Mouse (Mus musculus): ENCODE measurements around the gene Rps29. TPM values are rescaled to one million over a fixed set of nuclear protein-coding genes. Genes with fewer than 3 reads are reported as not detected.

Gene Rps29
- total and polyA plus RNA-seq, 2 experiments from 2014 or later, result 67.6 to 1,581 TPM

GRCm38 (mm10) chr12:69139201-69139600 is 19.8 kb downstream of the Rps29 start:
- no peak for DNase-seq (ENCODE audit: low spot score)
- Histone ChIP-seq H3K4me2 (ENCODE audit: low read depth, low read length) (no peak overlapping the region), H3K4me1 (ENCODE audit: control insufficient read depth, insufficient read depth) (no peaks in the 10 kb centered on the region), H3K9me3 (replicated peaks; ENCODE audit: control insufficient read depth, low read length) (no peaks in the 10 kb centered on the region), H3K36me3 (replicated peaks; ENCODE audit: control insufficient read depth, insufficient read depth, low read length) (no peaks in the 10 kb centered on the region), H3K9ac (replicated peaks; ENCODE audit: low read depth, low read length) (no peak overlapping the region), H3K27ac (ENCODE audit: low read depth) (no peak overlapping the region), H3K27me3 (ENCODE audit: control insufficient read depth, insufficient read depth, low read length) (no peaks in the 10 kb centered on the region), H3K4me3 (ENCODE audit: low read depth, low read length) (no peak overlapping the region)
- no peak for ATAC-seq (ENCODE audit: insufficient read depth, low read depth)
- TF ChIP-seq EP300 (IDR thresholded peaks at IDR 0.05; ENCODE audit: low read depth) (no peak), CTCF (IDR thresholded peaks at IDR 0.05; ENCODE audit: low read depth) (no peak)
- WGBS, result 76% methylated on average over 3 of the region's 3 CpGs

- WGBS, result 11% methylated on average over 10 of the region's 10 CpGs
- DNase-seq (ENCODE audit: low spot score) (peak; percentile 27), ATAC-seq (ENCODE audit: insufficient read depth, low read depth) (peak; percentile 49; the same call in 1 of the 2 replicates)
Measured at GRCm38 (mm10) chr12:69131981-69132380, 27.0 kb downstream of the Rps29 start.

GRCm38 (mm10) chr12:69131267-69131666 is 27.7 kb downstream of the Rps29 start:
- no peak overlapping the region for H3K4me3 ChIP-seq (ENCODE audit: low read depth, low read length)
- H3K36me3 ChIP-seq (replicated peaks; ENCODE audit: control insufficient read depth, insufficient read depth, low read length), result no peaks in the 10 kb centered on the region
- TF ChIP-seq CTCF (IDR thresholded peaks at IDR 0.05; ENCODE audit: low read depth), result no peak
- TF ChIP-seq EP300 (IDR thresholded peaks at IDR 0.05; ENCODE audit: low read depth), result no peak
- no peaks in the 10 kb centered on the region for H3K4me1 ChIP-seq (ENCODE audit: control insufficient read depth, insufficient read depth)
- H3K4me2 ChIP-seq (ENCODE audit: low read depth, low read length), result no peak overlapping the region
- no peak for DNase-seq (ENCODE audit: low spot score)
- H3K27ac ChIP-seq (ENCODE audit: low read depth), result no peak overlapping the region
- no peak for ATAC-seq (ENCODE audit: insufficient read depth, low read depth)
- no peak overlapping the region for H3K9ac ChIP-seq (replicated peaks; ENCODE audit: low read depth, low read length)
- H3K9me3 ChIP-seq (replicated peaks; ENCODE audit: control insufficient read depth, low read length), result no peaks in the 10 kb centered on the region
- H3K27me3 ChIP-seq (ENCODE audit: control insufficient read depth, insufficient read depth, low read length), result no peaks in the 10 kb centered on the region
- 67% methylated on average over 6 of the region's 6 CpGs for WGBS

More at GRCm38 (mm10) chr12:69131981-69132380, 27.0 kb downstream of the Rps29 start:
- Histone ChIP-seq H3K4me2 (ENCODE audit: low read depth, low read length) (no peak overlapping the region), H3K4me3 (ENCODE audit: low read depth, low read length) (no peak overlapping the region), H3K27me3 (ENCODE audit: control insufficient read depth, insufficient read depth, low read length) (no peaks in the 10 kb centered on the region), H3K27ac (ENCODE audit: low read depth) (no peak overlapping the region), H3K36me3 (replicated peaks; ENCODE audit: control insufficient read depth, insufficient read depth, low read length) (no peaks in the 10 kb centered on the region), H3K9me3 (replicated peaks; ENCODE audit: control insufficient read depth, low read length) (no peaks in the 10 kb centered on the region), H3K4me1 (ENCODE audit: control insufficient read depth, insufficient read depth) (no peaks in the 10 kb centered on the region), H3K9ac (replicated peaks; ENCODE audit: low read depth, low read length) (no peak overlapping the region)
- TF ChIP-seq CTCF (IDR thresholded peaks at IDR 0.05; ENCODE audit: low read depth) (peak; percentile 63), EP300 (IDR thresholded peaks at IDR 0.05; ENCODE audit: low read depth) (no peak)

GRCm38 (mm10) chr12:69130486-69130885 is 28.5 kb downstream of the Rps29 start:
- Histone ChIP-seq H3K27ac (ENCODE audit: low read depth) (no peak overlapping the region), H3K9ac (replicated peaks; ENCODE audit: low read depth, low read length) (no peak overlapping the region), H3K4me3 (ENCODE audit: low read depth, low read length) (no peak overlapping the region), H3K4me1 (ENCODE audit: control insufficient read depth, insufficient read depth) (no peaks in the 10 kb centered on the region), H3K9me3 (replicated peaks; ENCODE audit: control insufficient read depth, low read length) (no peaks in the 10 kb centered on the region), H3K4me2 (ENCODE audit: low read depth, low read length) (peak overlapping the region; percentile 43), H3K27me3 (ENCODE audit: control insufficient read depth, insufficient read depth, low read length) (no peaks in the 10 kb centered on the region), H3K36me3 (replicated peaks; ENCODE audit: control insufficient read depth, insufficient read depth, low read length) (no peaks in the 10 kb centered on the region)
- DNase-seq (ENCODE audit: low spot score) (no peak), ATAC-seq (ENCODE audit: insufficient read depth, low read depth) (no peak)
- WGBS, result 66% methylated on average over 12 of the region's 12 CpGs
- TF ChIP-seq EP300 (IDR thresholded peaks at IDR 0.05; ENCODE audit: low read depth) (no peak), CTCF (IDR thresholded peaks at IDR 0.05; ENCODE audit: low read depth) (no peak)

- Histone ChIP-seq H3K4me3 (ENCODE audit: low read depth, low read length) (peak overlapping the region; percentile 18), H3K4me2 (ENCODE audit: low read depth, low read length) (peak overlapping the region; percentile 43), H3K4me1 (ENCODE audit: control insufficient read depth, insufficient read depth) (no peaks in the 10 kb centered on the region), H3K27me3 (ENCODE audit: control insufficient read depth, insufficient read depth, low read length) (no peaks in the 10 kb centered on the region), H3K27ac (ENCODE audit: low read depth) (no peak overlapping the region), H3K9ac (replicated peaks; ENCODE audit: low read depth, low read length) (no peak overlapping the region), H3K36me3 (replicated peaks; ENCODE audit: control insufficient read depth, insufficient read depth, low read length) (no peaks in the 10 kb centered on the region), H3K9me3 (replicated peaks; ENCODE audit: control insufficient read depth, low read length) (no peaks in the 10 kb centered on the region)
- DNase-seq (ENCODE audit: low spot score) (no peak), ATAC-seq (ENCODE audit: insufficient read depth, low read depth) (no peak)
- WGBS, result 45% methylated on average over 18 of the region's 18 CpGs
- no peak for TF ChIP-seq CTCF (IDR thresholded peaks at IDR 0.05; ENCODE audit: low read depth)
- TF ChIP-seq EP300 (IDR thresholded peaks at IDR 0.05; ENCODE audit: low read depth), result no peak
Measured at GRCm38 (mm10) chr12:69129634-69130310, 29.2 kb downstream of the Rps29 start.

- H3K36me3 ChIP-seq (replicated peaks; ENCODE audit: control insufficient read depth, insufficient read depth, low read length), result no peaks in the 10 kb centered on the region
- H3K4me3 ChIP-seq (ENCODE audit: low read depth, low read length), result no peak overlapping the region
- ATAC-seq (ENCODE audit: insufficient read depth, low read depth), result no peak
- H3K9me3 ChIP-seq (replicated peaks; ENCODE audit: control insufficient read depth, low read length), result no peaks in the 10 kb centered on the region
- WGBS, result 75% methylated on average over 3 of the region's 3 CpGs
- no peak overlapping the region for H3K4me2 ChIP-seq (ENCODE audit: low read depth, low read length)
- no peaks in the 10 kb centered on the region for H3K27me3 ChIP-seq (ENCODE audit: control insufficient read depth, insufficient read depth, low read length)
- DNase-seq (ENCODE audit: low spot score), result no peak
- no peak overlapping the region for H3K27ac ChIP-seq (ENCODE audit: low read depth)
- H3K4me1 ChIP-seq (ENCODE audit: control insufficient read depth, insufficient read depth), result no peaks in the 10 kb centered on the region
- no peak overlapping the region for H3K9ac ChIP-seq (replicated peaks; ENCODE audit: low read depth, low read length)
- no peak for TF ChIP-seq EP300 (IDR thresholded peaks at IDR 0.05; ENCODE audit: low read depth)
- no peak for TF ChIP-seq CTCF (IDR thresholded peaks at IDR 0.05; ENCODE audit: low read depth)
Measured at GRCm38 (mm10) chr12:69127626-69128025, 31.4 kb downstream of the Rps29 start.
